Mouse (Mus musculus): ENCODE data around the gene Tmem117.

Tmem117 gene

DNA sequence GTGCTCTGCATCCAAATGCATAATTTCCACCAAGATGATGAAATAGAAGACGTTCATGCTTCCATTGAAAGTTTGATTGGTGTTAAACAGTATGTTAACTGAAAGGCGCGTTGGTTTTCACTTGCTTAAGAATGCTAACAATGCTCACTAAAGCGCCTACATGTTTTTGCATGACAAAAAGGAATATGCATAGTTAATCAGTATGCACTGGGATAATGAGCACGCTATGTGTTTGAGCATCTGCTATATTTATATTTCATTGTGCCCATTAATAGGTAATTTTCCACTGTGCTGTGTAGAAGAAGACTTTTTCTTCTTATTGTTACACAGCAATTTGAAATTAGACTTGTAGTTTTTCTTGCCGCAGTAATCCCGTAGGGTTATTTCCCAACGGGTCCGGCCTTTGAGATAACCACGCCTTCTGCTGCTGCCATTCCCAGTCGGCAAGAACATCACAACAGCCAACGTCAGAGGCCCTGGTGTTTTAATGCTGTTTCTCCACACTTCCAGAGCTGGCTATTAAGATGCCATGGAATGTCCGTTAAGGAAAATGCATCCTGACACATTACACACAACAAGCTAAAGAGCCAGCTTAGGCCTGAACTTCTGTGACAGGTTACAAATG, 399.9 kb downstream of the Tmem117 start:
- no peak for DNase-seq (ENCODE audit: low spot score)

DNA sequence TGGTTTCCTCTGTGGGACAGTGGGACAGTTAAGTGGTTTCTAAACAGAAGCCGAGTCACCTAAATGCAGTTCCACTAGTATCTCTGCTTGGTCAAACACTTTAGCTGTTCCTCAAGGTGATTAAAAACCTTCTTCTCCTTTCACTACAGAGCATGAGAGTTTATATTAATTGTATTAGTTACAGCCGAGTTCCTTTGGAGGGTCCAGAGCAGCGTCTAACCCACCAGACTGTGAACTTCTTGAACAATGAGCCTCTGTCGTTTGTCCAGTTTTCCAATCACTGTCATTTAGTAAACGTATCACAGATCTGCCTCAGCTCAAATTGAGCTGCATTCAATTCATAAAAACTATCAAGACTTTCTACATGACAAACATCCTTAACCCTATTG, 400.4 kb downstream of the Tmem117 start:
- DNase-seq (ENCODE audit: low spot score): no peak

DNA sequence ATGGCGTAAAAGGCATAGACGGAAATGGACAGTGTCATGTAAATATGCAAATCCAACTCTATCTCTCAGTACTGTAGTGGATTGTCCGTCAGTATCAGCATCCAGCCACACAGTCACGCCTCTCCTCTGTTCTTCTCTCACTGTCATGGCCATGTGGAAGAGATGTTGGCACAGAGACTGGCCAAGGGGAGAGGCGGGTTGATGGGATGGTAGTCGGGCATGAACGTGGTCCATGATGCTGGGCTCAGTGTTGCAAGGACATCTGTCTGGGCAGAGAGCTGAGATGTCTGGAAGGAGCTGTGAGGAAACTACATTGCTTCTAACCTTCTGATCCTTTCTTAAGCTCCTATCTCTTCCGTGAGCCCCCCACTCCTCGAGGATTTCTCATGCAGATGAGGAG, 413.4 kb downstream of the Tmem117 start:
- no peak for DNase-seq (ENCODE audit: low spot score)

DNA sequence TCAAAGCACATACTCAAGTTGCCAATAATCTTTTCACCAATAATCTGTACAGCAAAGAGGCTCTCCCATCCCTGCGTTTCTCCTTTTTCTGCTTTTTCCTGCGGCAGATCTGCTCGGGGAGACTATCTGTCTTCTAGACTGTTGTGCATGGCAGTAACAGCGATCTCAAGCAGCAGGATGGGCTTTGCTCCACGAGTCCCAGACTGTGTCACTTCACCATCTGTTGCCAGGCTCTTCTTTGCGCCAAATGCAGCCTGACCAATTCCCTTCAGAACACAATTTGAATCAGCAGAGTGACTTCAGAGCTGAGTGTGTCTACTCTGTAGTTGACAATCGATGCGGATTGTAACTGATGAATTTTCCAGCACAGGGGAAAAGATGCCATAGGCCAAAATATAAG, 415.0 kb downstream of the Tmem117 start:
- DNase-seq (ENCODE audit: low spot score): no peak

DNA sequence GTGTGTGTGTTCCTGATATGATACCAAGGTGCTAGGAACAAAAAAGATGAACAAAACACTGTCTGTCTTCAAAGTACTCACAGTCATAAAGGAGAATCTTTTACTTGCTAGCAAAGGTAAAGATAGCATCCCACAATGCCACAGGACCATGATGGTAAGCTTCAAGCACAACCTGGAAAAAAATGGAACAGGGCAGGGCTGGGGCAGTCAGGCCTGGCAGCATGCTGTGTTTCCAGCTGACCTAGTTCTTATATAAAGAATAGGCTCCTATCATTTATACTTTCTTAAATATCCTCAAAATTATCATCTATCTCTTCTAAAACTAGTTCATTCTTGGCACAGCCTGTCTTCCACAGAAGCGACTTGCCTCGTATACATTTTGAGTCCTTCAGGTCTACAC, 418.5 kb downstream of the Tmem117 start:
- DNase-seq (ENCODE audit: low spot score): no peak

DNA sequence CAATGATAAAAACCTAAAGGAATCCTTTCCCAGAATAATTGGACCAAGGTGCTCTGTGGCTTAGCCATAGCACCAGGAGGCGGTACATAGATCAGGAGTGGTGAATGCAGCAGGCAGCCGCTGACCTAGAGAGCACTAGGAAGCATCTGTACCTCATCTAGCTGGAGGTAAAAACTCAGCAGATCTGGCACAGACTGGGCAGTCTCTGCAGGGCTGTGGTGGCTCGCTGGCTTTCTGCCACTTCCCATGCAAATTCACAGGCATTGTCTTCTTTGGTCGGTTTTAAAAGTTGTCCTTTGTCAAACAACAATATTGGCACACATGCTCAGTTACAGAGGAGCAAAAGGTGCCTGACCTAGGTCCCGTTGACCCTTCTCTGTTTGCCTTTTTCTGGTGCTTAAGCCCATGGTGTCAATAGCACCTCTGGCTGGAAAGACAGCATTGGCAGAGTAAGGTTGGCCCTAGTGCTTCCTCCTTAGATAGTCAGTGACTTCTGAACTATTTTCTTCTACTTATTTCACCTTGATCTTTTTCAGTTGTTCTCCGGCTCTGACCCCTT, 420.2 kb downstream of the Tmem117 start:
- DNase-seq (ENCODE audit: low spot score): no peak

DNA sequence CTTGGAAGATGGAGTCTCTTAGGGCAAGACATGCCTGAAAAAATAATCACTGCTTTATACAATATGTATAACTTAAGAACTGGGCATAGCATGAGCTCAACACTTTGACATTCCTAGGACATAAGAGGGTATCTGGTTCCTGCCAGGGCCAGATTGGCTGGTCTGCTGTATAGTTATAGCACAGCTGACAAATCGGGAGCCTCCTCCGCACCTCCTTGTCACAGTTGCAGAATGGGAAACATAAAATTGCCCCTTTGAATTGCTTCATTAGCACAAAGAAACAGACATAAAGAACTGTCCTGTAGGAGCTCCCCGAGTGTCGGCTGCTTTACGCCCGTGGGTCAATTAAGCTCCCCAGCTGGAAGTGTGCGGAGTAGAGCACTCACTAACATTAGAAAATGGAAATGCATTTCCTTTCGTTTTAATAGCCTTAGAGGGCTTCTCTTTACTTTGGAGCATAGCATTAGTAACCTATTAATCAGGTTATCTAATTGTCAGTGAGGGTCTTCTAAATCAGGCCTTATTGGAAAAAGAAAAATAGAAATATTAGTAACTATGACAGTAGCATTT, 426.1 kb downstream of the Tmem117 start:
- DNase-seq (ENCODE audit: low spot score): no peak

DNA sequence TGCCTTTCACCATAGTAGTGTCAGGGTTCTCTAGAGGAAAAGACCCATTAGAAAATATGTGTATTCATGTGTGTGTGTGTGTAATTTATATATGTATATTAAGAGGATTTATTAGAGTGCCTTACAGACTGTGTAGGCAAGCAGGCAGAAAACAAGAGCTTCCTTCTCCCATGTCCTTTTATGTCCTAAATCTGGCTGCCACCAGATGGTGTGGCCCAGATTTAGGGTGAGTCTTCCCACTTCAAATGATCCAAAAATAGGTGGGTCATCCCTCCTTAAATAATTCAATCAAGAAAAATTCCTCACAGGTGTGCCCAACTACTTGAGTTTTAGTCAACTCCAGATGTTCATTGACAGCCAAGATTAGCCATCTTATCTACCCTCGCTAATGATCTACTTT, 439.0 kb downstream of the Tmem117 start:
- DNase-seq (ENCODE audit: low spot score): no peak

DNA sequence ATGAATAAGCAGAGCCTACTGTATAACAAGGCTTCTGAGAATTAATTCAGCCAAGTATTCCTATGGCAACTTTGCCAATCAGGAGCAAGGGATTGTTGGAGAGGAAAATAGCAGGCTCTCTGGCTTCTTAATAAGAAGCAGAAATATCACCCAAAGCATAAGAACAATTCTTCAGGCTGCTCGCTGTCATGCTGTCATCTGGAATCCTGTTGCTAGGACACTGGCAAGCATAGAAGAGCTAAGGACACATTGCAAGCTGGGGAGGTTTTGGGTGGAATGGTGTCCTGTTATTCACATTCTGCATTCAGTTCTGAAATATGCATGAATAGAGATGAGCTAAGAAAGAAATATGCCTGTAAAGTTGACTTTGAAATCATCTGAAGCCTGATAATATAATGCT, 439.8 kb downstream of the Tmem117 start:
- no peak for DNase-seq (ENCODE audit: low spot score)

DNA sequence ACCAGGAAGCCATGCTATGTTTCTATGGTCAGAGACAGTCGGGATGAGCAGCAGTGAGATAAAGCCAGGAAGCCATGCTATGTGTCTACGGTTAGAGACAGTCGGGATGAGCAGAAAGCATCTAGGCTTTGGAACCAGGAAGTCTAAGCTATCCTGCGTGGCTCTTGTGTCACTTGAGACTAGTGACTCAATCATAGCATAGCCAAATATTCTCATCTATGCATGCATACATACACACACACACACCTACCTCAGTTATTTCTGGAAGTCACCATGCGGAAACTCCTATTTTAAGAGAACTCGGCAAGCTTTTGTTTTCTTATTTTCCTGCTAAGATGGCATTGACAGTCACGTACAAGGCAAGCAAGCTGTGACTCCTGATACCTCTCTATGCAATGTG, 441.8 kb downstream of the Tmem117 start:
- no peak for DNase-seq (ENCODE audit: low spot score)

DNA sequence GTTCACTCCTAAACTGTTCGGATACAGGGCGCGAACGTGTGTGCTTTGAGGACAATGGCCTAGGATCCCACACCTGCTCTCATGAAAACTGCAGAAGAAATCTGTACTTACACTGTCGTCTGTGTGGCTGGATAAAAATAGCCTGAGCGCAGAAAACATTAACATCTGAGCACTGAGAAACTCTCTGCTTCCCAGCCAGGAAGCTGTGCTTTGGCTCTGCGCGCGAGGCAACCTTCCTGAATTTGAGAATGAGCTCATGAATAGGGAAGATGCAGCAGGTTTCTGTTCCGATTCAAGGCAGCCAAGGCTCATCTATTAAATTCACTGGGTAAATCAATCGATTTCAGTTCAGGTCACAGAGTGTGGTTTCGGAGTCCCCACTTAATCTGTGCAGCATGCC, 446.3 kb downstream of the Tmem117 start:
- DNase-seq (ENCODE audit: low spot score): no peak

DNA sequence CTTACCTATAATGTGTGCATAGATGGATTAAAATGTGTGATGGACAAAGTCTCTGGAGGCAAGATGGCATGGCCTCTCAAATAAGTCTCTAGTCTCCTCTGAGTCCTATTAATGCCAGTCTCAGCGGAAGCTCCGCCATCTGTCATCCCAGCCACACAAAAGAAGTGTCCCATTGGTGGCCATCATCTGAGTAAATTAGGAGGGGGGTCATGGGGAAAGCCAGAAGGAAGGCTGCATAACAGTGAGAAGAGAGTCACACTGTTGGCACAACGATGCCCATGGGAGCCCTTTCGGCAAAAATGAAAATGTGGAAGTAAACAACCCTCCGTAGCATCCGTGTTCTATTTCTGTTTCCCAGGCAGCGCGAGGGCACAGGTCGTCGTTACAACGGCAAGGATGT, 452.6 kb downstream of the Tmem117 start:
- DNase-seq (ENCODE audit: low spot score): no peak

DNA sequence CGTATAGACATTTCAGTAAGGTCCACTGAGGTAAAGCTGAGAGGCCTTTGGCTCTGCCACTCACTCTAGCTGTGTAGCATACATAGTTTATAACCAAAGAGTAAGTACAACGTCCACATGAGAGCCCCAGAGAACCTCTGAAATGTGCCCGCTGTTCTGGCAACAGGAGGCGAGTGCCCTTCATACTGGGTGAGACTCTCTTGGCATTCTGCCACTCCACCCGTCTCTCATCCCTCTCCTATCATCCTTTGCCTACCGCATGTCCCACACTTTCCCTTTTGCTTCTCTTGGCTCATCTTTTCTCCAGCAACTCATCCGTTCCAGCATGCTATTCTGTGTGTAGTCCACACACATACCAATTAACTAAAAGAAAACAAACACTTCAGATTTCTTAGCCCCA, 456.9 kb downstream of the Tmem117 start:
- no peak for DNase-seq (ENCODE audit: low spot score)

DNA sequence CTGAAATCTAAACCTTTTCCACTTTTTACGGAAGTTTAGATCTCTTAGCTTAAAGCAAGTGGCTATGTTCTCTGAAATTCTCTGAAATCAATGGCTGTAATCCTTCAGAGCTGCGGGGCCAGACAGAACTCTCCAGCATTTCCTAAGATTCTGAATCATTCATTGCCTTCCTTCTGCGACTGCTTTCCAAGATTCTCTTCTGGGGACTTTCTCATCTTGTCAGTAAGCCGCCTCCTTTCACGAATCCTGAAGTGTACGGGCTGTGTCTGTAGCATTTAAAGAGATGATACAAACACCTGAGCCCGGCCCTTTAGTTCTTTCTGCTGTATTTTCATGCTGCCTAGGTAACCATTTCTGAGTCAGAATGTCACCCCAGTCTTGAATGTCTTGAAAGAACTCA, 471.1 kb downstream of the Tmem117 start:
- no peak for DNase-seq (ENCODE audit: low spot score)

DNA sequence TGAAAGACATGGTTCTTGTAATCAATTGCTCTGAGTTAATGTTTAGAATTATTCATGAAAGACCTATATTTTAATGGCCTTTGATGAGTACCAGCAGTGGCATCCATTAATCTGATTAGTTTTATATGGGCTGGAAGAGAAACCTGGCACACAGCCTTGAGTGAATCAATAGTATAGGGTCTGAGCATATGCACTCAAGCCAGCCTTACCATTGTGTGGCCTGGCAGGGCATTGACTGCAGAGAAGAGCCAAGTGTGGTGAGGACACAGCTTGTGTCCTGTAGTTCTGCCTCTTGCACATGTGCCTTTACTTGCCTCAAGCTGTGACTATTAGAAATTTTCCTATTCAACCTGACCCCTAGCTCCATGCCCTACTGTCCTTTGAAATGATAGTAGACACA, 472.5 kb downstream of the Tmem117 start:
- DNase-seq (ENCODE audit: low spot score): no peak

DNA sequence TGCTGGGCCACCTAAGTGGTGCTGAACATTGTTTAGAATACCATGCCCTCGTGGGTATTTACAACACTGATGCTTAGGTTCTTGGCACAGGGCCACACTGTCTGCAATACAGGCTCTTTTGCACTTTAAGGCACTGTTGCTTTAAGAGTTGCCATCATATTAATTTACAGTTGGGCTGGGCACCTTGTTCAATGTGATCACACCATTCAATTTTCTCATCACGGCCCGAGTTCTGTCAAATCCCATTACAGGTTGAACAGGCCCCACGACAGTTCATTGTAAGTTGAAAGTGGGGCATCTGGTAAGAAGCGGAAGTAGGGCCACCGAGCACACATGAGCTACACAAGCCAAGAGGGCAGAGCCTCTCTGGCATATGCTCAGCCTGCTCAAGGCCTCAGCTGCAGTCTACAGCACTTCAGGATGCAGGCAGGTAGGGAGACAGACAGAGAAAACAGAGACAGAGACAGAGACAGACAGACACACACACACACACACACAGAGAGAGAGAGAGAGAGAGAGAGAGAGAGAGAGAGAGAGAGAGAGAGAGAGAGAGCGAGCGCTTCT, 478.3 kb downstream of the Tmem117 start:
- no peak for DNase-seq (ENCODE audit: low spot score)

DNA sequence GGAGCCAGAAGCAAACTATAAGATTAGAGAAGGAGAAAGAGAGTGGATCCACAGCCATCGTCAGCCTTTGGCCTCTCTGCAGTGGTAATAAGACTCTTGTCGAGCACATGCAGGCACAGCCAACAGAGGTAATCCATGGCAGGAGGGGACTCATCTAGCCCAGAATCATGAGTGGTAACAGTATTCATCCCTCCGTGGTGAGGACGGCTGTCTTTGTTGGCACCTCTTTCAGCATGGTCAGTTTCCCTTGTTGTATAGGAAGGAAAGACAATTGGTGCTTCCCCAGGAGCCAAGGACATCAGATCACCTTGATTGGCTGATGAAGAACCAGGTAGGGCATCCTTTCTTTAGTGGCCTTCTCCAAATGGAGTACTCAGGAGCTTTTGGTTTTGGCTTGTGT, 479.6 kb downstream of the Tmem117 start:
- no peak for DNase-seq (ENCODE audit: low spot score)

DNA sequence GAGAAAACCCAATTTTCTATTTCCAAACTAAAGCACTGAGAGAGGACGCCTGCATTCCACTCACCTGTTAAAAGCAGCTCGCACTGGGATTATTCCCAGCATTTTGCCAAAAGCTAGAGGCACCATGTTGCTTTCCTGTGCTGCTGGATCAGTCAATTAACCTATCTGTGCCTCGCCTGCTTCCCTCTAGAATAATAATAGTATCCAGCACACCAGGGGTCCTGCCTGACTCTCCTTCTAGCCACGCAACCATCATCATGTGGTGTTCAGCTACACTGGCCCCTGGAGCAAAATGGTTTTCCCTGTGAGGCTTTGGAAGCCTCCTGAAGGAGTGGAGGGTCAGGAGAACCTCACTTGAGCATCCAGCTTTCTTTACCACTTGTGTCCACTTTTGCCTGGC, 502.4 kb downstream of the Tmem117 start:
- no peak for DNase-seq (ENCODE audit: low spot score)

DNA sequence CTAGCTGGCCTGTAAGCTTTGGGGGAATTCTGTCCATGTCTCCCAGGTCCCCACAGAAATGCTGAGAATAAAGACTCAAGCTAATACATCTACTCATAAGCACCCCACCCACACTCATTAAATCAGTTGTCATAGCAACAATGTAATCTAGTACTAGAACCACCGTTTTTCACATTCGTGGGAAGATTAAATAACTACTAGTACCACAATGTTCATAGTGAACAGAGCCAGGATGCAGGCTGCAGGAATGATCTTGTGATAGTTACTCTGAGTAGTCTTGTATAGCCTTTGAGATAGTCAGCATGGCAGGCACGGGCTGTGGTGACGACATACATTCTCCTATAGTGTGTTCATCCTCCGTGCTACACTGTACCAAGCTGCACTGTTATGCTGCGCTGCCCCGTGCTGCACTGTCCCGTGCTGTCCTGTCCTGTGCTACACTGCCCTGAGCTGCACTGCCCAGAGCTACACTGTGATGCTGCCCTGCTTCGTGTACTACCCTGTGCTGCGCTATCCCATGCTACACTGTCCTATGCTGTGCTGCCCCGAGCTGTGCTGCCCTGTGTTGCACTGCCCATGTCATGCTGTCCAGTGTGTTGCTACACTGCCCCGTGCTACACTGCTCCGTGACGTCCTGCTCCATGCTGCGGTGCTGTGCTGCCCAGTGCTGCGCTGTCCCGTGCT, 507.0 kb downstream of the Tmem117 start:
- no peak for DNase-seq (ENCODE audit: low spot score)

DNA sequence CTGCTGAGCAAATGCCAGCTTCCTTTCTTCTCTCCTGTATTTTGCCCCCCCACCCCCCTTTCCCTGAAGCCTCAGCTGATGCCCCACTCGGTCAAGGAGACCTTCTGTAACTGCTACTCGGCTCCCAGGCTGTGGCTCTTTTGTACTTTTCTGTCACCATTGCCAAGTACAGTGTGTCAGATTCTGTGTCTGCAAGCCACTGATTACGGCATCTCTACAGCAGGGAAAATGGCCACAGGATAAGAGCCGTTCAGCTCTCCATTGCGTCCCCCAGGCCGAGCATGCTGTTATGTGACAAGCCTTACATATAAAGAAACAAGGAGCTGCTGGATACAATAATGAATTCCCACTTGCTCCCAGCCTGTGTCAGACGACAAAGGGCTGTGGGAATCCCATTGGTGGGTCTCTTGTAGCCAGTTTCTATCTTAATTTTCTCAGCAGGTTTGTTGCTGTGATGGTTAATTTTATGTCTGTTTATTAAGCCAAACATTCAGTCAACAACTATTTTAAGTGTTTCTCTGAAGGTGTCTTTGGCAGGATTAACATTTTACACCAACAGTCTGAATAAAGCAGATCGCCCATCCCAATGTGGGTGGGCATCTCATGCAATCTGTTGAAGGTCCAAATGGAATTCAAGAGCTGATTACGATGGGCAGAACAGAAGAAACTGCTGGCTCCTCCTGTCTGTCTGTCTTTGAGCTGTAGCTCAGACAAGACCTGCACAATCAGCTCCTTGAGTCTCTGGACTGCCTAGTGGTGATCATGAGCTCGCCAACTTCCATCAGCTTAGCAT, 508.2 kb downstream of the Tmem117 start:
- DNase-seq (ENCODE audit: low spot score): no peak

DNA sequence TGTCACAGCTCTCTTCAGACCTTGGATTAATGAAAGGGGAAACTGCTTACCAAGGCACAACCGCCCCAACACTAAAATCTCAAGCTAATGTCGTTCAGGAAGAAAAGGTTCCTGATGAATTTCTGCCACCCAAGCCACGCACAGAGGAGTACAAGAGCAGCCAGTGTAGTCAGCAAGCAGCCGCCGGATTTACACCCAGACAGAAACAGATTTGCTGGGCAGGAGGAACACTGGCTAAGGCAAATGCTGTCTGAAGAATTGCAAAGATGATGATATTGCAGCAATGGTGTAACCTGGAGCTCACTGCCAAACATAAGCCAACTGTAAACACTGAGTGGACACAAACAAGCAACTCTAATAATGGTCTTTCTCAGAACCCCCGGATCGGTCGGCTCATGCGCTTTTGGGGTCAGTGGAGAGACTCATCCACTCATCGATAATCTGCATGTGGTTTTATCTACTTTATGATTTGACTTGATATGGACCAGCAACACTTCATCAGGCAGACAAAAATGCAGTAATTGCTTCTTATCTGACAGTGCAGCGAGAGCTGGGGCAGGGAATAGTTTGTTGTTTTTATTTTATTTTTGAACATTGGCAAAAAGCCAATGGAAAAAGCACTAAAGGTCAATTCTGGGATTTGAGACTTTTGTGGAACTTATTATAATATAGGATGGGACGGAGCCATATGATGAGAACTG, 509.8 kb downstream of the Tmem117 start:
- no peak for DNase-seq (ENCODE audit: low spot score)

DNA sequence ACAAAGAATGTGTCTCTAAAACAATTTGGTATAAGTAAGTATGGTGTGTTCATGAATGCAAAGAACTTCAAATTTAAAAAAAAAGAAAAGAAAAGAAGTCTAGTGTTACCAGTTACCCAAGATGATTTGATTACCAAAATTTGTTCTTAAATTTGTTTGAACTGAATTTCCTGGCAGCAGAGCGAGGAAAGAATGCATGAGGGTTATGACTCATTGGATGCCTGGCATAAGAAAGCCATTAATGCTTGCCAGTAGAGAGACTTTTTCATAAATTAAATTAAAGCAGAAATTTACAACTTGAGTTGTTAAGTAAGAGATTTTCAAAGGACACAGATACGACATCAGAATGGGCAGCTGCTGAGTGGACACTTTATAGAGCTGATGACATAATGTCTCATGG, 515.1 kb downstream of the Tmem117 start:
- no peak for DNase-seq (ENCODE audit: low spot score)

Measured in embryo, embryonic 10.5 days (tissue).